Mouse (Mus musculus) embryonic fibroblast, embryonic 13.5 days (primary cell): ENCODE results near the gene Gtf3c5. TPM values are rescaled to one million over a fixed set of nuclear protein-coding genes. Genes with fewer than 3 reads are reported as not detected.

Source experiments
- H3K27ac ChIP-seq: 2 replicates; pipeline ENCODE4 v1.5.1; 2012; ENCODE audit warnings: low read length, control low read depth, inconsistent platforms; ENCODE audit not compliant: insufficient read depth
- H3K4me1 ChIP-seq: 2 replicates; pipeline ENCODE4 v1.6.1; 2011; ENCODE audit warnings: low read length; ENCODE audit not compliant: control insufficient read depth, insufficient read depth
- H3K4me3 ChIP-seq: 2 replicates; pipeline ENCODE4 v1.5.1; 2011; ENCODE audit warnings: mild to moderate bottlenecking, control low read depth, low read length; ENCODE audit not compliant: insufficient read depth
- CTCF ChIP-seq: IDR thresholded peaks from 2 replicates; pipeline ENCODE4 v1.5.1; 2011; ENCODE audit warnings: mild to moderate bottlenecking, control low read depth, low read length, moderate library complexity, borderline replicate concordance; ENCODE audit not compliant: insufficient read depth
- POLR2A ChIP-seq: IDR thresholded peaks from 2 replicates; pipeline ENCODE4 v1.6.1; 2011; ENCODE audit warnings: low read depth, mild to moderate bottlenecking, control low read depth, low read length, moderate library complexity
- polyA plus RNA-seq: library from polyadenylated mRNA; stranded (reverse); fragments of >200 nt; gene quantifications from 2 replicates; pipeline ENCODE4 v1.2.4, GENCODE M21; 2011; ENCODE audit warnings: low read depth; ENCODE audit not compliant: missing spikeins, insufficient read length

Gene Gtf3c5
- polyA plus RNA-seq, 1 experiment = 23.1 TPM

- Histone ChIP-seq H3K4me3 (no peak overlapping the region), H3K27ac (no peak overlapping the region), H3K4me1 (peaks cover 30% of the 10 kb centered on the region)
- no peak for TF ChIP-seq CTCF
Measured at GRCm38 (mm10) chr2:28536766-28537633, 46.6 kb downstream of the Gtf3c5 start.

GRCm38 (mm10) chr2:28536166-28536565 lies 47.4 kb downstream of the Gtf3c5 start:
- H3K27ac ChIP-seq = 0 out of 2 replicates have a peak overlapping the region, but pooled peaks have one; percentile 12
- TF ChIP-seq CTCF (no peak), POLR2A (no peak)
- H3K4me1 ChIP-seq = peaks cover 28% of the 10 kb centered on the region
- H3K4me3 ChIP-seq = no peak overlapping the region

- TF ChIP-seq POLR2A (no peak), CTCF (no peak)
- no peak overlapping the region for H3K4me3 ChIP-seq
- peaks cover 28% of the 10 kb centered on the region for H3K4me1 ChIP-seq
- peak overlapping the region; percentile 12; the same call in 1 of the 2 replicates for H3K27ac ChIP-seq
Measured at GRCm38 (mm10) chr2:28535650-28536049, 47.9 kb downstream of the Gtf3c5 start.

- Histone ChIP-seq H3K27ac (peak overlapping the region; percentile 77), H3K4me3 (peak overlapping the region; percentile 1; the same call in 1 of the 2 replicates), H3K4me1 (peaks cover 32% of the 10 kb centered on the region)
- TF ChIP-seq POLR2A (no peak), CTCF (no peak)
Measured at GRCm38 (mm10) chr2:28535263-28535540, 48.3 kb downstream of the Gtf3c5 start.

- H3K27ac ChIP-seq = peak overlapping the region; percentile 77
- TF ChIP-seq POLR2A = no peak
- TF ChIP-seq CTCF = no peak
- peaks cover 27% of the 10 kb centered on the region for H3K4me1 ChIP-seq
- peak overlapping the region; percentile 55 for H3K4me3 ChIP-seq
Measured at GRCm38 (mm10) chr2:28534436-28535262, 48.9 kb downstream of the Gtf3c5 start.

GRCm38 (mm10) chr2:28533901-28534435 lies 49.6 kb downstream of the Gtf3c5 start:
- H3K27ac ChIP-seq = peak overlapping the region; percentile 77
- peak overlapping the region; percentile 55 for H3K4me3 ChIP-seq
- no peak for TF ChIP-seq CTCF
- TF ChIP-seq POLR2A = no peak; the same call in 1 of the 2 replicates
- peaks cover 20% of the 10 kb centered on the region for H3K4me1 ChIP-seq

GRCm38 (mm10) chr2:28532938-28533771 lies 50.4 kb downstream of the Gtf3c5 start:
- H3K4me3 ChIP-seq = peak overlapping the region; percentile 55
- peaks cover 18% of the 10 kb centered on the region for H3K4me1 ChIP-seq
- peak; percentile 75 for TF ChIP-seq POLR2A
- TF ChIP-seq CTCF = no peak
- H3K27ac ChIP-seq = peak overlapping the region; percentile 77; the same call in 1 of the 2 replicates

GRCm38 (mm10) chr2:28530311-28530710 lies 53.2 kb downstream of the Gtf3c5 start:
- Histone ChIP-seq H3K4me3 (no peak overlapping the region), H3K4me1 (peaks cover 21% of the 10 kb centered on the region), H3K27ac (no peak overlapping the region)
- TF ChIP-seq CTCF (no peak), POLR2A (no peak)

- no peak overlapping the region for H3K27ac ChIP-seq
- no peak overlapping the region for H3K4me3 ChIP-seq
- TF ChIP-seq CTCF = no peak
- TF ChIP-seq POLR2A = no peak
- peaks cover 21% of the 10 kb centered on the region for H3K4me1 ChIP-seq
Measured at GRCm38 (mm10) chr2:28529856-28530255, 53.7 kb downstream of the Gtf3c5 start.
